Mouse (Mus musculus) 3T3-L1 (cell line): Measurements from ENCODE around the gene Ppme1.

Source experiments
- DNase-seq: peaks from one replicate; pipeline ENCODE4 v3.0.0-alpha.2; 2015; ENCODE audit warnings: low read depth, low spot score

Ppme1 gene

GRCm38 (mm10) chr7:100371495-100372451, at the start of gene Ppme1, which contains the start of gene C2cd3:
Gene Ppme1 (minus strand): TSS chr7:100372307.
Gene C2cd3 (plus strand): TSS chr7:100372233.
- peak; percentile 100 for DNase-seq

- no peak for DNase-seq
Measured at GRCm38 (mm10) chr7:100408684-100409083, 36.6 kb upstream of the Ppme1 start.

GRCm38 (mm10) chr7:100407677-100408076, 35.6 kb upstream of the Ppme1 start:
- no peak for DNase-seq

- DNase-seq: no peak
Measured at GRCm38 (mm10) chr7:100402715-100403114, 30.6 kb upstream of the Ppme1 start.

- no peak for DNase-seq
Measured at GRCm38 (mm10) chr7:100400899-100401539, 28.9 kb upstream of the Ppme1 start.

GRCm38 (mm10) chr7:100399231-100399913, 27.3 kb upstream of the Ppme1 start:
- no peak for DNase-seq

GRCm38 (mm10) chr7:100392265-100392664, 20.2 kb upstream of the Ppme1 start:
- peak; percentile 44 for DNase-seq

- DNase-seq: no peak
Measured at GRCm38 (mm10) chr7:100390166-100390565, 18.1 kb upstream of the Ppme1 start.

- DNase-seq: no peak
Measured at GRCm38 (mm10) chr7:100388174-100388573, 16.1 kb upstream of the Ppme1 start.

- DNase-seq: no peak
Measured at GRCm38 (mm10) chr7:100383207-100383606, 11.1 kb upstream of the Ppme1 start.

- no peak for DNase-seq
Measured at GRCm38 (mm10) chr7:100381161-100381560, 9.1 kb upstream of the Ppme1 start.

- no peak for DNase-seq
Measured at GRCm38 (mm10) chr7:100378257-100378656, 6.2 kb upstream of the Ppme1 start.

- peak; percentile 35 for DNase-seq
Measured at GRCm38 (mm10) chr7:100372452-100372980, 409 bp upstream of the Ppme1 start.

- DNase-seq: peak; percentile 40
Measured at GRCm38 (mm10) chr7:100364888-100365287, 7.2 kb downstream of the Ppme1 start.

GRCm38 (mm10) chr7:100363162-100363561, 8.9 kb downstream of the Ppme1 start:
- DNase-seq: no peak

- DNase-seq: no peak
Measured at GRCm38 (mm10) chr7:100357856-100358255, 14.3 kb downstream of the Ppme1 start.

GRCm38 (mm10) chr7:100356768-100357167, 15.3 kb downstream of the Ppme1 start:
- no peak for DNase-seq

GRCm38 (mm10) chr7:100356324-100356723, 15.8 kb downstream of the Ppme1 start:
- no peak for DNase-seq

- peak; percentile 5 for DNase-seq
Measured at GRCm38 (mm10) chr7:100354984-100355383, 17.1 kb downstream of the Ppme1 start.

GRCm38 (mm10) chr7:100335921-100336320, 36.2 kb downstream of the Ppme1 start:
- peak; percentile 3 for DNase-seq

GRCm38 (mm10) chr7:100331269-100331668, 40.8 kb downstream of the Ppme1 start:
- no peak for DNase-seq

- peak; percentile 74 for DNase-seq
Measured at GRCm38 (mm10) chr7:100328636-100329035, 43.5 kb downstream of the Ppme1 start.
